Comparison of ENCODE assay signal across 9 mouse cellular contexts in genomic region chr12:79359404-79359803, GRCm38 (mm10).
A peak's percentile ranks its signal among the peaks of the same experiment; 100 is the strongest.
DNase-seq lines count a peak whose midpoint lies in the region; ATAC-seq and TF ChIP-seq lines count a peak whose summit lies in the region.
"Had no signal": no experiment of that assay in that cellular context is flagged by ENCODE, and none has a peak within 500 bp of the region (broad histone marks: within the 10 kb centered on the region; RNA-seq: fewer than 3 reads in every experiment).

No protein-coding gene starts in this region.

- peak; percentile 19; the same call in 1 of the 2 replicates for TF ChIP-seq CTCF in heart, adult 2 months (IDR thresholded peaks at IDR 0.05)
- TF ChIP-seq CTCF in lung, postnatal 0 days (IDR thresholded peaks at IDR 0.05): peak; percentile 58

- no peak for TF ChIP-seq EP300 in heart, adult 2 months (IDR thresholded peaks at IDR 0.05; ENCODE audit: insufficient read depth, low read depth, low read length)
- TF ChIP-seq EP300 in lung, postnatal 0 days (IDR thresholded peaks at IDR 0.05): no peak

- ATAC-seq in lung, postnatal 0 days: no peak

- no peak for DNase-seq in heart, adult 2 months
- no peak for DNase-seq in heart, postnatal 10 days
- no peak for DNase-seq in lung, postnatal 0 days (ENCODE audit: low spot score)
- no peak for DNase-seq in lung, postnatal 10 days
- peak; percentile 52 for DNase-seq in NIH3T3 (ENCODE audit: low read depth)
- peak; percentile 36 for DNase-seq in retina, postnatal 1 day
- no peak for DNase-seq in layer of hippocampus, postnatal 14 days (ENCODE audit: low spot score in 2 of 2)
- DNase-seq in left cerebral cortex, postnatal 36 days (ENCODE audit: low spot score in 2 of 2): no peak
- DNase-seq: lung, adult 2 months had no signal

- no peaks in the 10 kb centered on the region for H3K36me3 ChIP-seq in heart, adult 2 months (ENCODE audit: control insufficient read depth, insufficient read depth, low read length)
- no peaks in the 10 kb centered on the region for H3K36me3 ChIP-seq in lung, postnatal 0 days (ENCODE audit: insufficient read depth, low read length)

- H3K27ac ChIP-seq in heart, adult 2 months: no peak overlapping the region
- no peak overlapping the region for H3K27ac ChIP-seq in lung, postnatal 0 days (ENCODE audit: low read length)

- TF ChIP-seq POLR2A in heart, adult 2 months (IDR thresholded peaks at IDR 0.05; ENCODE audit: insufficient read depth, low read depth, low read length): no peak

- H3K4me2 ChIP-seq in lung, postnatal 0 days (replicated peaks; ENCODE audit: low read depth, low read length): no peak overlapping the region

- WGBS in heart, adult 2 months: 98% methylated on average over 2 of the region's 2 CpGs
- WGBS in lung, postnatal 0 days: 99% methylated on average over 2 of the region's 2 CpGs

- H3K4me1 ChIP-seq in heart, adult 2 months (ENCODE audit: control insufficient read depth, insufficient read depth, low read length): peaks cover 4% of the 10 kb centered on the region
- peaks cover 3% of the 10 kb centered on the region; the same call in 1 of the 2 replicates for H3K4me1 ChIP-seq in lung, postnatal 0 days (ENCODE audit: insufficient read depth, low read depth, low read length)

- H3K9ac ChIP-seq in heart, adult 2 months (ENCODE audit: low read depth, low read length): no peak overlapping the region
- no peak overlapping the region for H3K9ac ChIP-seq in lung, postnatal 0 days (replicated peaks; ENCODE audit: low read depth)

- intact Hi-C loops in heart, adult 2 months (cut with DNase I): loop anchor here (1.0 to 10.0 kb wide), 4 partner anchors 253 to 787 kb away; no protein-coding TSS in a partner anchor
- intact Hi-C loops in heart, postnatal 10 days (cut with DNase I): loop anchor here (2.0 kb wide), 2 partner anchors 773 to 781 kb away; no protein-coding TSS in a partner anchor
- intact Hi-C loops in left cerebral cortex, postnatal 36 days (cut with DNase I): loop anchor here (2.0 to 5.0 kb wide), 2 partner anchors 253 to 787 kb away; no protein-coding TSS in a partner anchor

- no peaks in the 10 kb centered on the region for H3K9me3 ChIP-seq in lung, postnatal 0 days (ENCODE audit: low read length)

- H3K4me3 ChIP-seq in heart, adult 2 months: no peak overlapping the region
- H3K4me3 ChIP-seq in lung, postnatal 0 days (ENCODE audit: low read depth, low read length): no peak overlapping the region

- no peaks in the 10 kb centered on the region for H3K79me2 ChIP-seq in heart, adult 2 months (replicated peaks; ENCODE audit: control insufficient read depth, insufficient read depth, low read length)

- H3K27me3 ChIP-seq in heart, adult 2 months (ENCODE audit: control insufficient read depth, insufficient read depth, low read length): no peaks in the 10 kb centered on the region
- H3K27me3 ChIP-seq in lung, postnatal 0 days (replicated peaks; ENCODE audit: insufficient read depth, low read length): no peaks in the 10 kb centered on the region

Comparison
In these comparisons a context has a peak if more than half of its experiments do, and no peak if none do; other contexts are left out.
1. DNase-seq: peak in NIH3T3 (single experiment) and retina, postnatal 1 day (single experiment); none in heart, adult 2 months (0 of 2), heart, postnatal 10 days (0 of 2), lung, postnatal 0 days (single experiment), lung, postnatal 10 days (single experiment), layer of hippocampus, postnatal 14 days (0 of 2) and left cerebral cortex, postnatal 36 days (0 of 2).